Mouse (Mus musculus) liver, embryonic 16.5 days (tissue): ENCODE measurements around the gene Pde4dip. TPM values are rescaled to one million over a fixed set of nuclear protein-coding genes. Genes with fewer than 3 reads are reported as not detected.

Experiments
- ATAC-seq: fragments of 200-750 bp; cut with Nextera tagmentation; 2 replicates; pipeline ENCODE4 v1.8.0; 2017; ENCODE audit warnings: low read depth, mild to moderate bottlenecking, moderate number of reproducible peaks, moderate library complexity
- H3K27ac ChIP-seq: fragments of 300-500 bp; sonication (generic); 2 replicates; pipeline ENCODE4 v1.5.1; 2014; ENCODE audit warnings: mild to moderate bottlenecking, low read length
- H3K27me3 ChIP-seq: fragments of 300-500 bp; sonication (generic); 2 replicates; pipeline ENCODE4 v1.6.1; 2014; ENCODE audit warnings: low read depth, low read length, mixed read lengths; ENCODE audit not compliant: control insufficient read depth, insufficient read depth
- H3K36me3 ChIP-seq: fragments of 300-500 bp; sonication (generic); 2 replicates; pipeline ENCODE4 v1.6.1; 2014; ENCODE audit warnings: mild to moderate bottlenecking; ENCODE audit not compliant: control insufficient read depth, insufficient read depth
- H3K4me1 ChIP-seq: fragments of 300-500 bp; sonication (generic); 2 replicates; pipeline ENCODE4 v1.6.1; 2014; ENCODE audit warnings: low read depth, low read length, mixed read lengths; ENCODE audit not compliant: control insufficient read depth
- H3K4me2 ChIP-seq: fragments of 300-500 bp; sonication (generic); 2 replicates; pipeline ENCODE4 v1.6.1; 2014; ENCODE audit warnings: low read depth, low read length, mixed read lengths
- H3K4me3 ChIP-seq: fragments of 300-500 bp; sonication (generic); 2 replicates; pipeline ENCODE4 v1.5.1; 2014; ENCODE audit warnings: low read depth, mild to moderate bottlenecking, low read length
- H3K9ac ChIP-seq: fragments of 300-500 bp; sonication (generic); 2 replicates; pipeline ENCODE4 v1.6.1; 2014; ENCODE audit warnings: low read depth, low read length
- H3K9me3 ChIP-seq: fragments of 300-500 bp; sonication (generic); replicated peaks from 2 replicates; pipeline ENCODE4 v1.6.1; 2016; ENCODE audit warnings: low read length; ENCODE audit not compliant: control insufficient read depth
- WGBS: fragments of 180-500 bp; shearing (Covaris S2); extraction: QIAGEN DNeasy Blood & Tissue Kit; methylation state at CpG from one replicate; pipeline ENCODE4 v1.1.7; 2014; ENCODE audit not compliant: insufficient replicate concordance; 5-methylcytosine and 5-hydroxymethylcytosine counted together
- polyA plus RNA-seq: library from polyadenylated mRNA; unstranded; fragments of >200 nt; fragmentation: Nextera tagmentation; extraction: Ambion mirVana; gene quantifications from 2 replicates; pipeline ENCODE4 v1.2.1, GENCODE M21; 2015

Gene Pde4dip
- polyA plus RNA-seq, 1 experiment from 2014 or later, result 14.2 TPM

DNA sequence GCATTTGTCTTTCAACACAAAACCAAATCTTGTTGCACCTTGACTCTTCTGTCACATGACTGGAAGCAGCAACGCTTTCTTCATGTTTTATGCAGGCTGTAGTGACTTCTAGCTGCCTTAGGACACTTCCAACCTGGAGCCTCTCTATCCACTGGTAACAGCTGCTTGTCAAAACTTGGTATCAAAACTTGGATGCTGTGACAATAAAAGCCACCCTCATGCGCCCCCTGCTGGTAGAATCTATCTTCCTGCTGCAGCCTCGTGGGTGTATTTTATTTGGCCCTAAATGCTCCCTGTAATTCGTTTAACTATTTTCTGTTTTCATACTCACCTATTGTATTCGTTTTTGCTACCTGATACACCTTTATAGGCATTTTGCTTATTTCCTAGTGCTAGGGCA lies 9.3 kb downstream of the Pde4dip start:
- H3K9me3 ChIP-seq, result no peaks in the 10 kb centered on the region
- H3K4me3 ChIP-seq, result no peak overlapping the region
- H3K9ac ChIP-seq, result no peak overlapping the region
- no peaks in the 10 kb centered on the region for H3K27me3 ChIP-seq
- H3K27ac ChIP-seq, result no peak overlapping the region
- no peaks in the 10 kb centered on the region for H3K36me3 ChIP-seq
- H3K4me2 ChIP-seq, result no peak overlapping the region
- WGBS, result 8% methylated on average over 5 of the region's 5 CpGs
- no peaks in the 10 kb centered on the region for H3K4me1 ChIP-seq
- ATAC-seq, result no peak

DNA sequence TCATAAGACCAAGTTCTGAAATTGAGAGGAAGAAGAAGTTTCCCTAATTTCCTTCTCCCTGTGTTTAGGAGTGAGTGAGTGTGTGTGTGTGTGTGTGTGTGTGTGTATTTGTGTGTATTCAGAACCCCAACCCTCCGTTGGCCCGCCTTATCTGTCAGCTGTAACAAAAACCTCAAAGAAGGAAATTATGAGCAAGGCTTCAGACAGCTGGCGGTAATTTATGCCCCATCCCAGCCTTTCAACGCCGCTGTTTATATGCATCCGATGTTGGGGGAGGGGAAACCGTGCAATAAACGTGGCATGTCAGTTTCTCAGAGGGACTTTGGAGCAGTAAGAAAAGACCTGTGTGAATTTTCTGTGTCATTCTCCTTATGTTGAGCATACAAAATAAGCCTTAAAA lies 12.2 kb downstream of the Pde4dip start:
- no peaks in the 10 kb centered on the region for H3K27me3 ChIP-seq
- H3K36me3 ChIP-seq, result no peaks in the 10 kb centered on the region
- H3K27ac ChIP-seq, result no peak overlapping the region
- no peak overlapping the region for H3K4me2 ChIP-seq
- no peak overlapping the region for H3K9ac ChIP-seq
- no peaks in the 10 kb centered on the region for H3K4me1 ChIP-seq
- no peak for ATAC-seq
- 15% methylated on average over 8 of the region's 8 CpGs for WGBS
- H3K4me3 ChIP-seq, result no peak overlapping the region
- H3K9me3 ChIP-seq, result no peaks in the 10 kb centered on the region

DNA sequence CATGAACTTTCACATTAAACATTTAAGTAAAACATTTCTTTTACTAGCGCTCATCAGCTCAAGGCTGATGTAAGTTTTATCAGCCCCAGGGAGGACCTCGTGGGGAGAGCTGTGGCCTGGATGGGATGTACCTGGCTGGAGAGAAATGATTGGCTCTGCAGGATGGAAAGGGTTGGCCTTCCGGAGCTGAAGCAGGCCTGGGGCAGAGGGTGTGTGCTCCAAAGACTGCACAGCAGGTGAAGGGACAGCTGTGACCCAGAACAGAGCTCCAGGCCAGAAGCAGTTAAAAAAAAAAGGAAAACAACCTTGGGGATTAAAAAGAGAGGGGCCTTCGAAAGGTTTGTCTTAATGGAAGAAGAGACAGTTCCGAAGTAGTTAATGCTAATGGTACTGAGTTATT lies 13.7 kb downstream of the Pde4dip start:
- Histone ChIP-seq H3K27me3 (no peaks in the 10 kb centered on the region), H3K4me2 (no peak overlapping the region), H3K4me1 (no peaks in the 10 kb centered on the region), H3K36me3 (no peaks in the 10 kb centered on the region), H3K27ac (no peak overlapping the region), H3K4me3 (no peak overlapping the region), H3K9ac (no peak overlapping the region), H3K9me3 (no peaks in the 10 kb centered on the region)
- ATAC-seq, result peak; percentile 51; the same call in 1 of the 2 replicates
- WGBS, result 50% methylated on average over 5 of the region's 5 CpGs

DNA sequence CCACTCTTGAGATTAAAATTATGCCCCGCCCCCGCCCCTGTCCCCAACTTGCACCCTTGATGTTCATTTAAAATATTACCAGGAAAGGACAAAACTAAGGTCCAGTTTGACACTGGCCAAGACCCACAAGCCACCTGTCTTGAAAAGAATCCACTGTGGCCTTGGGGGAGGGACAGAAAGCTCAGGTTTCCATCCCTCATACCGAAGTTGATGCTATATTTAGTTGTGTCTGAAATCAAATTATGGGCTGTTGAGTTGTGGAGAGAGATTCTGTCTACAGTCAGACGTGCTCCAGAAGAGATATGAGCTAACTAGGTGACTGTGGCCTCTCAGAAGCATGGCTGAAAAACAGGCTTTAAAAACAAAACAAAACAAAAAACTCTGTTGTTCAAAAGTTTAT lies 18.8 kb downstream of the Pde4dip start:
- Histone ChIP-seq H3K9ac (no peak overlapping the region), H3K4me1 (no peaks in the 10 kb centered on the region), H3K36me3 (no peaks in the 10 kb centered on the region), H3K27me3 (peaks cover 16% of the 10 kb centered on the region), H3K27ac (no peak overlapping the region), H3K4me2 (no peak overlapping the region), H3K4me3 (no peak overlapping the region), H3K9me3 (no peaks in the 10 kb centered on the region)
- ATAC-seq, result no peak
- 53% methylated on average over 4 of the region's 4 CpGs for WGBS

DNA sequence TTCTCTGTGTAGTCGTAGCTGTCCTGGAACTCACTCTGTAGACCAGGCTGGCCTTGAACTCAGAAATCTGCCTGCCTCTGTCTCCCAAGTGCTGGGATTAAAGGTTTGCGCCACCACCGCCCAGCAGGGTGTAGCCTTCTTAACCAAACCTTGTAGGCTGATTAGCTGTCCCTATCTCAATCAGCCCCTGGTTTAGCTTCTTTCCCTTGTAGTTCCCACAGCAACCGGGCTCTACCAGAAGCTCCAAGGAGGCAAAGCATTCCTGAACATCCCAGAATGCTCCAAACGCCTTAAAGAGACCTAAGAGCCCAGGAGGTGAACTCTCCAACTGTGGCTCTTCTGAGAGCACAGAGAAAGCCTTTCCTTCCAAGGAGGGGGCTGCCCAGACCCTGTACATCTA lies 19.8 kb downstream of the Pde4dip start:
- 43% methylated on average over 5 of the region's 5 CpGs for WGBS

DNA sequence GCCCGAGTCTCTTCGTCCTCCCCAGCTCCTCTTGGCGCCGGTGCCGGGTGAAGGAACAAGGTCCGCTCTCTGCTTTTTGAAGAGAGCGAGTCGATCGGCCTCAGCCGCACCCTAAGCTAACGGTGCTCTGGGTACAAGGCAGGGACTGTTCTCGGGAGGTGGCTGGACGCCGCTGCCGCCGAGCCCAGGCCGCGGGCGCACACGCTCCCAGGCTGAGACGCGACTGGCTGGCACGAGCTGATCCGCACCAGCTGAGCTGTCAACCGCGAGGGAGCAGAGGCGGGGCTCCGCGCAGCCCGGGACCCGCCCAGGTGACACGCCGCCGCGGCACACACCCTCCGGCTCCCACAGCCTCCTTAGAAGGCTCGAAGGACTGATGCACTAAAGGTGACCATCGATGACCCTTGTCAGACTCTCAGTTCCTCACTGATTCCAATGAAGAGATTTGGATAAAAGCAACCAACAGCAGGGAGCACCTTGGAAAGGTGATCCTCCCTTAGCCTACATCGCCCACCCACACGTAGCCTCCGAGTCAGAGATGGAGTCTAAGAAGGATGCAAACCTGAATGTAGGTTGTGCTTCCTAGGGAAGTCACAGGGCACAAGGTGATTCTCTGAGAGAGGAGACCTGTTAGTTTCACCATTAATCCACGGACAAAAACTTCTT lies 20.4 kb downstream of the Pde4dip start:
- peak; percentile 82 for ATAC-seq
- no peaks in the 10 kb centered on the region for H3K9me3 ChIP-seq
- no peaks in the 10 kb centered on the region for H3K4me1 ChIP-seq
- 3% methylated on average over 42 of the region's 42 CpGs for WGBS
- H3K27ac ChIP-seq, result no peak overlapping the region
- H3K4me3 ChIP-seq, result peak overlapping the region; percentile 62
- H3K27me3 ChIP-seq, result peaks cover 16% of the 10 kb centered on the region
- H3K9ac ChIP-seq, result peak overlapping the region; percentile 39
- no peaks in the 10 kb centered on the region for H3K36me3 ChIP-seq
- H3K4me2 ChIP-seq, result peak overlapping the region; percentile 54

More for the DNA sequence above, 19.8 kb downstream of the Pde4dip start:
- H3K9ac ChIP-seq, result no peak overlapping the region
- no peak overlapping the region for H3K4me2 ChIP-seq
- no peaks in the 10 kb centered on the region for H3K4me1 ChIP-seq
- no peaks in the 10 kb centered on the region for H3K36me3 ChIP-seq
- no peak for ATAC-seq
- no peak overlapping the region for H3K4me3 ChIP-seq
- H3K27me3 ChIP-seq, result peaks cover 16% of the 10 kb centered on the region
- H3K9me3 ChIP-seq, result no peaks in the 10 kb centered on the region
- no peak overlapping the region for H3K27ac ChIP-seq

DNA sequence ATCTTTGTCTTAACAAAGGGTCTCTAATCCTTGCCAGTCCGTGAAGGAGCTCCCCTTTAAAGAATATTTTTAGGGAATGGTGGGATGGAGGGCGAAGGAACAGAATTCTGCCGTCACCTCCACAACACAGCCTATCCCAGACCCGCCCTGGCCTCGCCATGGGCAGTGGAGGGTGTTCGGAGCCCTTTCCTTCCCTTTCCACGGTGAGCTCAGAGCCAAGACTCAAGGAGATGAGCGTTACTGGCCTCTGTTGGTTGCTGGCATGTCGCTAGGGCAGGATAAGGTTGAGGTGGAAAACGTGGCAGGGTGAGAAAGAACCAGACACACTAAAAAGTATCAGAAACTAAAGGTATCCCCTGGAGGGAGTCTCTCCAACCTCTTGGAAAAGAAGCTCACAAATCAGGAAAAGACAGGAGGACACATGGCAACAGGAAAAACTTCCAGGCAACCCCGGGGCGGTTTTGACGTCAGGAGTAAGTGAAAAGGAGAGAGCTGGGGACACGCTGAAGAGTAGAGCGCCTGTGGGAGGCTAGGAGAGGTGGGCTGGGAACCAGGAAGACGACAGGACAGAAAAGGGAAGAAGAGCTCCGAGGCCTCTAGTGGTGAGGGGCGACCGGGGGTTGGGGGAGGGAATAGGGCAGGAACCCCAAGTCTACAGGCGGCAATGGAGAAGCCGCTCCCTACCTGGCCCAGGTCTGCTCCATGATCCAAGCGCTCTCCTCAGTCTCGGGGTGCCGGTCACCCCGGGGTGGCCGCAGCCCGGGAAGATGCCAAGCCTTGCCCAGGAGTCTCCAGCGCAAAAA lies 21.1 kb downstream of the Pde4dip start:
- WGBS, result 2% methylated on average over 27 of the region's 28 CpGs
- Histone ChIP-seq H3K27ac (no peak overlapping the region), H3K4me1 (no peaks in the 10 kb centered on the region), H3K9me3 (no peaks in the 10 kb centered on the region), H3K4me2 (peak overlapping the region; percentile 54), H3K27me3 (peaks cover 16% of the 10 kb centered on the region), H3K36me3 (no peaks in the 10 kb centered on the region), H3K9ac (peak overlapping the region; percentile 39), H3K4me3 (peak overlapping the region; percentile 62)
- peak; percentile 27; the same call in 1 of the 2 replicates for ATAC-seq

DNA sequence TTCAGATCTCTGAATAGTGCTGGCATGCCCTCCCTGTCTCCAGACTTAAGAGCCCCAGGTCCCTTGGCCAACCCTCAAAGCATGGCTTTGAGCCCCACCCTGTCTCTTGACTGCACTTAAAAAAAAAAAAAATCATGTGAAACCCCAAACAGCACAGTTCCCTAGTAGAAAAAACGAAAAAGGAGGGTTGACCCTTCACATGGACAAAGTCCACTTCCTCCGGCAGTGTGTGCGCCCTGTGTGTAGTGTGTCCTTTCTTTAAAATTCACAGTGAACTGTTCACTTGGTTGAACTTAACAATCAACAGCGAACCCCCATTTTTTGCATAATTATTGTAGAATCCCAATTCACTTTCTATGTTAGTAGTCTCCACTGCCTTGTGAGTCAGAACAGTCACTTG lies 21.8 kb downstream of the Pde4dip start:
- WGBS, result 44% methylated on average over 4 of the region's 4 CpGs
- Histone ChIP-seq H3K4me2 (peak overlapping the region; percentile 54), H3K27me3 (peaks cover 16% of the 10 kb centered on the region), H3K4me3 (peak overlapping the region; percentile 62), H3K27ac (0 out of 2 replicates have a peak overlapping the region, but pooled peaks have one; percentile 9), H3K9me3 (no peaks in the 10 kb centered on the region), H3K4me1 (no peaks in the 10 kb centered on the region), H3K9ac (no peak overlapping the region), H3K36me3 (no peaks in the 10 kb centered on the region)
- ATAC-seq, result peak; percentile 46

DNA sequence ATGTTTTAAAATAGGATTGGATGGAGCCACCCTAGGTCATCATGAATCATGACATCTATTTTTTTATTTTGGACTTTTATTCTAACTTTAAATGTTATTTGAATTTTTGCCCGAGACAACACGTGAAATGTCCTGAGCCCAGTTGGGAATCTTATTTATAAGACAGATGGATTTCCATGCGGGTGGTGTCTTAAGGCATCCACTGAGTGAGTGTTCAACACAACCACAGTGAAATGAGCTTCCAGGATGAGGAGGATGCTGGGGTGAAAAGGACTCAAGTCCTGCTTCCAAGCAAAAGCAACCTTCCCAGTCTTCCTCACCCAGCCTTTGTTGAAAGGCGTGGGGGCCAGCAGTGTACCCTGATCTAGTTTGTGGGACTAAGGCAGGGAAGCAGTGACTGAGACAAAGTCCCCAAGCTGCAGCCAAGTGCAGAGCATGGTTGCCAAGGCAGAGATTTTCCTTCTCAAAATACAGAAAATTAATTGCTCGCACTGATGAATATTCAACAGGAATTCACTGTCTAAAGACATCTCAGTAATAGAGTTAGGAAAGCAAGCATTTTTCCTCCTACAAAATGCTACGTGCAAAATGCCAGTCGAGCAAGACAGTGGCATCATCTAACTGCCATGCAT lies 27.6 kb downstream of the Pde4dip start:
- Histone ChIP-seq H3K4me3 (no peak overlapping the region), H3K4me1 (no peaks in the 10 kb centered on the region), H3K36me3 (no peaks in the 10 kb centered on the region), H3K9me3 (no peaks in the 10 kb centered on the region), H3K4me2 (no peak overlapping the region), H3K27ac (no peak overlapping the region), H3K27me3 (no peaks in the 10 kb centered on the region), H3K9ac (no peak overlapping the region)
- 60% methylated on average over 7 of the region's 7 CpGs for WGBS
- ATAC-seq, result no peak
